Mouse (Mus musculus) midbrain, embryonic 14.5 days (tissue): ENCODE results near the gene Nr4a1. TPM values are rescaled to one million over a fixed set of nuclear protein-coding genes. Genes with fewer than 3 reads are reported as not detected.

Experiments used
- ATAC-seq: fragments of 200-750 bp; cut with Nextera tagmentation; 2 replicates; pipeline ENCODE4 v1.8.0; 2017; ENCODE audit warnings: moderate number of reproducible peaks, moderate library complexity; ENCODE audit not compliant: low FRiP score, low TSS enrichment
- DNase-seq: peaks from one replicate; pipeline ENCODE4 v3.0.0-alpha.2; 2015
- H3K27ac ChIP-seq: fragments of 300-500 bp; sonication (generic); replicated peaks from 2 replicates; pipeline ENCODE4 v1.5.1; 2014; ENCODE audit warnings: mild to moderate bottlenecking, low read depth, low read length, moderate library complexity
- H3K27me3 ChIP-seq: fragments of 300-500 bp; sonication (generic); 2 replicates; pipeline ENCODE4 v1.6.1; 2014; ENCODE audit warnings: low read length, control low read depth, mixed read lengths; ENCODE audit not compliant: control insufficient read depth, insufficient read depth
- H3K36me3 ChIP-seq: fragments of 300-500 bp; sonication (generic); 2 replicates; pipeline ENCODE4 v1.6.1; 2014; ENCODE audit warnings: low read length, control low read depth; ENCODE audit not compliant: control insufficient read depth, insufficient read depth
- H3K4me1 ChIP-seq: fragments of 300-500 bp; sonication (generic); 2 replicates; pipeline ENCODE4 v1.6.1; 2014; ENCODE audit warnings: mild to moderate bottlenecking, antibody characterized with exemption, low read length, control low read depth; ENCODE audit not compliant: control insufficient read depth, insufficient read depth
- H3K4me2 ChIP-seq: fragments of 300-500 bp; sonication (generic); 2 replicates; pipeline ENCODE4 v1.6.1; 2014; ENCODE audit warnings: mild to moderate bottlenecking, low read length, moderate library complexity
- H3K4me3 ChIP-seq: fragments of 300-500 bp; sonication (generic); replicated peaks from 2 replicates; pipeline ENCODE4 v1.5.1; 2014; ENCODE audit warnings: low read depth, low read length
- H3K9ac ChIP-seq: fragments of 300-500 bp; sonication (generic); replicated peaks from 2 replicates; pipeline ENCODE4 v1.6.1; 2014; ENCODE audit warnings: mild to moderate bottlenecking, low read length, moderate library complexity
- H3K9me3 ChIP-seq: fragments of 300-500 bp; sonication (generic); 2 replicates; pipeline ENCODE4 v1.6.1; 2016; ENCODE audit warnings: low read length, control low read depth, mixed read lengths; ENCODE audit not compliant: control insufficient read depth
- WGBS: fragments of 180-500 bp; shearing (Covaris S2); extraction: QIAGEN DNeasy Blood & Tissue Kit; methylation state at CpG from one replicate; pipeline ENCODE4 v1.1.7; 2014; 5-methylcytosine and 5-hydroxymethylcytosine counted together
- polyA plus RNA-seq: library from polyadenylated mRNA; unstranded; fragments of >200 nt; fragmentation: Nextera tagmentation; extraction: Ambion mirVana; gene quantifications from 2 replicates; pipeline ENCODE4 v1.2.1, GENCODE M21; 2014

Gene Nr4a1
- polyA plus RNA-seq, 1 experiment from 2014 or later, result 2.9 TPM

- Histone ChIP-seq H3K27me3 (no peaks in the 10 kb centered on the region), H3K4me1 (peaks cover 34% of the 10 kb centered on the region), H3K9ac (no peak overlapping the region; the same call in 1 of the 2 replicates), H3K9me3 (no peaks in the 10 kb centered on the region), H3K4me3 (no peak overlapping the region), H3K36me3 (no peaks in the 10 kb centered on the region), H3K4me2 (peak overlapping the region; percentile 25), H3K27ac (peak overlapping the region; percentile 52)
- DNase-seq (peak; percentile 77), ATAC-seq (peak; percentile 43; the same call in 1 of the 2 replicates)
- WGBS, result under 1% methylated on average over 14 of the region's 14 CpGs
These were observed 32.6 kb upstream of the Nr4a1 start for GRCm38 (mm10) chr15:101221298-101222104.

- H3K4me2 ChIP-seq, result peak overlapping the region; percentile 97
These were observed 31.1 kb upstream of the Nr4a1 start for GRCm38 (mm10) chr15:101222897-101223482.

GRCm38 (mm10) chr15:101223596-101223995 lies 30.5 kb upstream of the Nr4a1 start:
- no peak for DNase-seq
- peak overlapping the region; percentile 63 for H3K4me3 ChIP-seq
- ATAC-seq, result peak; percentile 12; the same call in 1 of the 2 replicates
- WGBS, result 3% methylated on average over 5 of the region's 5 CpGs
- H3K27ac ChIP-seq, result no peak overlapping the region
- peak overlapping the region; percentile 97 for H3K4me2 ChIP-seq
- peak overlapping the region; percentile 76; the same call in 1 of the 2 replicates for H3K9ac ChIP-seq
- no peaks in the 10 kb centered on the region for H3K27me3 ChIP-seq
- no peaks in the 10 kb centered on the region for H3K36me3 ChIP-seq
- no peaks in the 10 kb centered on the region for H3K9me3 ChIP-seq
- peaks cover 34% of the 10 kb centered on the region for H3K4me1 ChIP-seq

More at GRCm38 (mm10) chr15:101222897-101223482, 31.1 kb upstream of the Nr4a1 start:
- Histone ChIP-seq H3K27ac (no peak overlapping the region), H3K9me3 (no peaks in the 10 kb centered on the region), H3K4me3 (no peak overlapping the region), H3K36me3 (no peaks in the 10 kb centered on the region), H3K9ac (no peak overlapping the region), H3K27me3 (no peaks in the 10 kb centered on the region), H3K4me1 (peaks cover 34% of the 10 kb centered on the region)
- WGBS, result 34% methylated on average over 13 of the region's 13 CpGs
- no peak for ATAC-seq
- DNase-seq, result peak; percentile 34

- H3K4me1 ChIP-seq, result peaks cover 34% of the 10 kb centered on the region
- H3K4me3 ChIP-seq, result peak within 1 kb of the TSS; percentile 63
- DNase-seq, result peak; percentile 85
- H3K27ac ChIP-seq, result peak within 1 kb of the TSS; percentile 17; the same call in 1 of the 2 replicates
- ATAC-seq, result peak; percentile 80
- peak within 1 kb of the TSS; percentile 97 for H3K4me2 ChIP-seq
- 0 out of 2 replicates have a peak, but pooled peaks cover 3% of the 10 kb centered on the region for H3K36me3 ChIP-seq
- H3K9me3 ChIP-seq, result no peaks in the 10 kb centered on the region
- under 1% methylated on average over 75 of the region's 77 CpGs for WGBS
- H3K27me3 ChIP-seq, result no peaks in the 10 kb centered on the region
- peak within 1 kb of the TSS; percentile 76 for H3K9ac ChIP-seq
These were observed 29.8 kb upstream of the Nr4a1 start, which contains the start of gene Grasp for GRCm38 (mm10) chr15:101224006-101224906. Gene Grasp (plus strand): TSS chr15:101224188.

- peaks cover 34% of the 10 kb centered on the region for H3K4me1 ChIP-seq
- no peak for DNase-seq
- no peak overlapping the region for H3K27ac ChIP-seq
These were observed 29.1 kb upstream of the Nr4a1 start for GRCm38 (mm10) chr15:101224977-101225376.

GRCm38 (mm10) chr15:101227971-101228370 lies 26.1 kb upstream of the Nr4a1 start:
- DNase-seq, result no peak
- H3K4me2 ChIP-seq, result no peak overlapping the region
- H3K9me3 ChIP-seq, result no peaks in the 10 kb centered on the region
- no peaks in the 10 kb centered on the region for H3K27me3 ChIP-seq
- 0 out of 2 replicates have a peak, but pooled peaks cover 10% of the 10 kb centered on the region for H3K36me3 ChIP-seq
- no peak for ATAC-seq
- no peak overlapping the region for H3K4me3 ChIP-seq
- H3K27ac ChIP-seq, result no peak overlapping the region
- peaks cover 16% of the 10 kb centered on the region for H3K4me1 ChIP-seq
- 14% methylated on average over 7 of the region's 7 CpGs for WGBS
- no peak overlapping the region for H3K9ac ChIP-seq

More at GRCm38 (mm10) chr15:101224977-101225376, 29.1 kb upstream of the Nr4a1 start:
- H3K9ac ChIP-seq, result peak overlapping the region; percentile 76
- H3K27me3 ChIP-seq, result no peaks in the 10 kb centered on the region
- H3K4me3 ChIP-seq, result peak overlapping the region; percentile 63
- no peaks in the 10 kb centered on the region for H3K9me3 ChIP-seq
- 0 out of 2 replicates have a peak, but pooled peaks cover 6% of the 10 kb centered on the region for H3K36me3 ChIP-seq
- ATAC-seq, result no peak
- WGBS, result 4% methylated on average over 14 of the region's 14 CpGs
- H3K4me2 ChIP-seq, result peak overlapping the region; percentile 97

- H3K27me3 ChIP-seq, result 0 out of 2 replicates have a peak, but pooled peaks cover 3% of the 10 kb centered on the region
- no peak overlapping the region for H3K9ac ChIP-seq
- H3K9me3 ChIP-seq, result no peaks in the 10 kb centered on the region
- no peak for ATAC-seq
- no peak for DNase-seq
- H3K27ac ChIP-seq, result no peak overlapping the region
- H3K4me2 ChIP-seq, result no peak overlapping the region
- H3K4me3 ChIP-seq, result no peak overlapping the region
- WGBS, result 92% methylated on average over 21 of the region's 21 CpGs
- H3K36me3 ChIP-seq, result 0 out of 2 replicates have a peak, but pooled peaks cover 10% of the 10 kb centered on the region
- peaks cover 10% of the 10 kb centered on the region; the same call in 1 of the 2 replicates for H3K4me1 ChIP-seq
These were observed 25.0 kb upstream of the Nr4a1 start for GRCm38 (mm10) chr15:101228866-101229590.
